7 mouse cellular contexts compared by ENCODE assay signal in the genomic region with DNA sequence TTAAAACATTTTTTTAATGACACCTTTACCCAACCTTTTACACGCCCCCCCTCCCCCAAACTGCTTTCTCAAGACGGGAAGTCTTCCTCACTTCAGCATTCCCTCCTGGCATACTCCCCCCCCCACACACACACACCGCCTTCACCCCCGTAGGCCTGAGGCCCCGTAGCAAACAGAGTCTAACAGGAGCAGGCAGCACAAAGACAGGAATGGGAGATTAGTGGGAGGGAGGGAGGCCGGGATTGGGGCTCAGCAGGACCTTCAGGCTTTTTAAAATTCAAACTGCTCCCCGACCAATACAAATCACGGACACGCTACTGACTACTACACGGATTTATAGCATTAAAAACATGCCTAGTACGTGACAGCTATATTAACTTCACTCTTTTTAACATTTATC. TPM values are rescaled to one million over a fixed set of nuclear protein-coding genes. Genes with fewer than 3 reads are reported as not detected.
A peak's percentile ranks its signal among the peaks of the same experiment; 100 is the strongest.
DNase-seq lines count a peak whose midpoint lies in the region; ATAC-seq and TF ChIP-seq lines count a peak whose summit lies in the region.

No protein-coding gene starts in this region.

- H3K27me3 ChIP-seq in CH12.LX (replicated peaks), result no peaks in the 10 kb centered on the region
- H3K27me3 ChIP-seq in embryonic facial prominence, embryonic 13.5 days, result no peaks in the 10 kb centered on the region
- H3K27me3 ChIP-seq in hindbrain, embryonic 16.5 days (replicated peaks; ENCODE audit: control insufficient read depth, insufficient read depth, low read length), result no peaks in the 10 kb centered on the region
- H3K27me3 ChIP-seq in liver, embryonic 13.5 days, result no peaks in the 10 kb centered on the region
- H3K27me3 ChIP-seq in stomach, embryonic 16.5 days (ENCODE audit: control insufficient read depth, insufficient read depth, low read length), result no peaks in the 10 kb centered on the region

- in situ Hi-C loops in CH12.LX (cut with MboI; ENCODE audit: low pct_ligation_motif_present, low pct_unique_long_range_greater_than_20kb, low sequenced_read_pairs), result loop anchor here (10.0 kb wide), 3 partner anchors 57 to 173 kb away; no protein-coding TSS in a partner anchor

- H3K4me2 ChIP-seq in CH12.LX (ENCODE audit: insufficient read depth, low read depth, poor library complexity, severe bottlenecking), result peak overlapping the region; percentile 83
- H3K4me2 ChIP-seq in embryonic facial prominence, embryonic 13.5 days, result peak overlapping the region; percentile 88
- peak overlapping the region; percentile 80 for H3K4me2 ChIP-seq in hindbrain, embryonic 16.5 days (ENCODE audit: low read length)
- H3K4me2 ChIP-seq in liver, embryonic 13.5 days, result peak overlapping the region; percentile 95
- peak overlapping the region; percentile 91 for H3K4me2 ChIP-seq in stomach, embryonic 16.5 days (ENCODE audit: low read depth, low read length)

- dilution Hi-C loops in CH12.LX (cut with MboI; ENCODE audit: extremely low pct_ligation_motif_present, extremely low pct_unique_long_range_greater_than_20kb, low sequenced_read_pairs), result no loop called here

- H3K4me1 ChIP-seq in CH12.LX (ENCODE audit: control insufficient read depth in 1 of 2, insufficient read depth in 2 of 2), result peaks cover 0 to 8% of the 10 kb centered on the region in 2 experiments; a peak in 1 of 4 replicates
- H3K4me1 ChIP-seq in embryonic facial prominence, embryonic 13.5 days, result peaks cover 16% of the 10 kb centered on the region
- H3K4me1 ChIP-seq in hindbrain, embryonic 16.5 days (ENCODE audit: control insufficient read depth, insufficient read depth, low read depth, low read length), result peaks cover 13% of the 10 kb centered on the region
- peaks cover 34% of the 10 kb centered on the region for H3K4me1 ChIP-seq in liver, embryonic 13.5 days (replicated peaks)
- H3K4me1 ChIP-seq in stomach, embryonic 16.5 days (ENCODE audit: control insufficient read depth, insufficient read depth, low read length), result peaks cover 7% of the 10 kb centered on the region

- peaks cover 39% of the 10 kb centered on the region for H3K79me2 ChIP-seq in CH12.LX (replicated peaks; ENCODE audit: control insufficient read depth, extremely low read depth, insufficient read depth, poor library complexity, severe bottlenecking)

- DNase-seq in 3T3-L1 (ENCODE audit: low read depth, low spot score), result peak; percentile 55
- DNase-seq in CH12.LX (ENCODE audit: extremely low read depth), result no peak
- peak; percentile 28 for DNase-seq in liver, embryonic 13.5 days
- no peak for DNase-seq in T-cell, adult 2 months (ENCODE audit: low spot score)

- no peaks in the 10 kb centered on the region for H3K36me3 ChIP-seq in CH12.LX (replicated peaks in 1 of 2; ENCODE audit: control insufficient read depth in 1 of 2, insufficient read depth in 1 of 2, low read length in 1 of 2)
- H3K36me3 ChIP-seq in embryonic facial prominence, embryonic 13.5 days, result no peaks in the 10 kb centered on the region
- H3K36me3 ChIP-seq in hindbrain, embryonic 16.5 days (ENCODE audit: control insufficient read depth, insufficient read depth, low read length), result no peaks in the 10 kb centered on the region
- H3K36me3 ChIP-seq in liver, embryonic 13.5 days, result no peaks in the 10 kb centered on the region
- H3K36me3 ChIP-seq in stomach, embryonic 16.5 days (ENCODE audit: control insufficient read depth, insufficient read depth, low read length), result no peaks in the 10 kb centered on the region

- H3K27ac ChIP-seq in CH12.LX (ENCODE audit: insufficient read depth, low read depth), result no peak overlapping the region
- peak overlapping the region; percentile 100; the same call in 1 of the 2 replicates for H3K27ac ChIP-seq in embryonic facial prominence, embryonic 13.5 days
- no peak overlapping the region for H3K27ac ChIP-seq in hindbrain, embryonic 16.5 days (ENCODE audit: low read depth, low read length)
- H3K27ac ChIP-seq in liver, embryonic 13.5 days, result peak overlapping the region; percentile 99
- peak overlapping the region; percentile 72 for H3K27ac ChIP-seq in stomach, embryonic 16.5 days (ENCODE audit: low read length)

- peak overlapping the region; percentile 58 to 79 (median 73) for H3K4me3 ChIP-seq in CH12.LX (replicated peaks in 1 of 3; ENCODE audit: low read depth in 2 of 3, low read length in 2 of 3, poor library complexity in 1 of 3)
- H3K4me3 ChIP-seq in embryonic facial prominence, embryonic 13.5 days, result peak overlapping the region; percentile 94
- peak overlapping the region; percentile 97 for H3K4me3 ChIP-seq in hindbrain, embryonic 16.5 days (ENCODE audit: low read length)
- H3K4me3 ChIP-seq in liver, embryonic 13.5 days (replicated peaks), result peak overlapping the region; percentile 97
- H3K4me3 ChIP-seq in stomach, embryonic 16.5 days (replicated peaks; ENCODE audit: low read length), result peak overlapping the region; percentile 80

- no peaks in the 10 kb centered on the region for H3K9me3 ChIP-seq in CH12.LX (replicated peaks; ENCODE audit: low read length)
- H3K9me3 ChIP-seq in embryonic facial prominence, embryonic 13.5 days, result no peaks in the 10 kb centered on the region
- no peaks in the 10 kb centered on the region for H3K9me3 ChIP-seq in hindbrain, embryonic 16.5 days (ENCODE audit: control insufficient read depth, low read length)
- H3K9me3 ChIP-seq in liver, embryonic 13.5 days (replicated peaks), result no peaks in the 10 kb centered on the region
- H3K9me3 ChIP-seq in stomach, embryonic 16.5 days (replicated peaks; ENCODE audit: control insufficient read depth, low read length), result no peaks in the 10 kb centered on the region

- no peak for TF ChIP-seq POLR2A in CH12.LX (IDR thresholded peaks at IDR 0.05; ENCODE audit: low read depth, low read length)

- ATAC-seq in embryonic facial prominence, embryonic 13.5 days (ENCODE audit: insufficient number of reproducible peaks, insufficient read depth, low FRiP score, low TSS enrichment, low read depth), result no peak
- ATAC-seq in hindbrain, embryonic 16.5 days, result no peak
- no peak for ATAC-seq in liver, embryonic 13.5 days (ENCODE audit: low read depth)
- no peak for ATAC-seq in stomach, embryonic 16.5 days (ENCODE audit: insufficient read depth, low FRiP score)

- TF ChIP-seq CTCF in CH12.LX (conservative IDR thresholded peaks at IDR 0.05 in 1 of 2, IDR thresholded peaks at IDR 0.05 in 1 of 2; ENCODE audit: low read depth in 2 of 2, low read length in 2 of 2), result no peak

- 1% methylated on average over 11 of the region's 11 CpGs for WGBS in embryonic facial prominence, embryonic 13.5 days
- 3% methylated on average over 11 of the region's 11 CpGs for WGBS in hindbrain, embryonic 16.5 days
- 7% methylated on average over 11 of the region's 11 CpGs for WGBS in liver, embryonic 13.5 days (ENCODE audit: insufficient replicate concordance)
- WGBS in stomach, embryonic 16.5 days, result 1% methylated on average over 11 of the region's 11 CpGs

- peak overlapping the region; percentile 97 for H3K9ac ChIP-seq in CH12.LX (ENCODE audit: insufficient read depth, low read depth)
- H3K9ac ChIP-seq in embryonic facial prominence, embryonic 13.5 days, result peak overlapping the region; percentile 99
- H3K9ac ChIP-seq in hindbrain, embryonic 16.5 days (ENCODE audit: low read depth, low read length), result peak overlapping the region; percentile 49; the same call in 1 of the 2 replicates
- H3K9ac ChIP-seq in liver, embryonic 13.5 days, result peak overlapping the region; percentile 99
- peak overlapping the region; percentile 76 for H3K9ac ChIP-seq in stomach, embryonic 16.5 days (ENCODE audit: low read length)

- no peak for TF ChIP-seq RAD21 in CH12.LX (IDR thresholded peaks at IDR 0.05; ENCODE audit: low read depth, low read length)

- TF ChIP-seq EP300 in CH12.LX (IDR thresholded peaks at IDR 0.05; ENCODE audit: low read length), result no peak

TF ChIP-seq in CH12.LX, 34 proteins besides CTCF, POLR2A, EP300 and RAD21:
- TF ChIP-seq MAX (IDR thresholded peaks at IDR 0.05; ENCODE audit: low read length) (no peak), USF2 (conservative IDR thresholded peaks at IDR 0.05; ENCODE audit: low read depth, low read length) (no peak), MAFK (IDR thresholded peaks at IDR 0.05; ENCODE audit: insufficient replicate concordance, low read length) (no peak), BHLHE40 (IDR thresholded peaks at IDR 0.05; ENCODE audit: low read depth, low read length) (no peak), UBTF (IDR thresholded peaks at IDR 0.05; ENCODE audit: low read depth, low read length) (no peak), CHD1 (IDR thresholded peaks at IDR 0.05; ENCODE audit: low read depth, low read length) (no peak), JUND (conservative IDR thresholded peaks at IDR 0.05; ENCODE audit: low read depth, low read length) (no peak), MXI1 (IDR thresholded peaks at IDR 0.05; ENCODE audit: low read depth, low read length) (no peak)

RNA-seq across cellular contexts. Expression of a gene that starts 2.1 kb away (rescaled TPM):
- total RNA-seq in CH12.LX (2012; rRNA removed), result 18.7 and 19.8 TPM in 2 replicates
- total RNA-seq in CH12.LX (2014; rRNA removed), result 16.2 and 16.3 TPM in 2 replicates
- polyA plus RNA-seq in CH12.LX (2012; ENCODE audit: insufficient read length, low read depth), result 26.6 and 30.8 TPM in 2 replicates
- 22.3 TPM in 2 replicates for polyA plus RNA-seq in embryonic facial prominence, embryonic 13.5 days (2015; fragmentation: Nextera tagmentation; extraction: Ambion mirVana)
- 12.1 and 13.3 TPM in 2 replicates for polyA plus RNA-seq in hindbrain, embryonic 16.5 days (2015; fragmentation: Nextera tagmentation; extraction: Ambion mirVana)
- 6.7 and 7.4 TPM in 2 replicates for polyA plus RNA-seq in liver, embryonic 13.5 days (2015; fragmentation: Nextera tagmentation; extraction: Ambion mirVana)
- polyA plus RNA-seq in stomach, embryonic 16.5 days (2015; fragmentation: Nextera tagmentation; extraction: Ambion mirVana), result 14.4 and 15.7 TPM in 2 replicates

Comparison
In these comparisons a context has a peak if more than half of its experiments do, and no peak if none do; other contexts are left out.
1. DNase-seq: peak in 3T3-L1 (single experiment) and liver, embryonic 13.5 days (single experiment); none in CH12.LX (single experiment) and T-cell, adult 2 months (single experiment).
2. H3K27ac ChIP-seq: peak in embryonic facial prominence, embryonic 13.5 days (single experiment), liver, embryonic 13.5 days (single experiment) and stomach, embryonic 16.5 days (single experiment); none in CH12.LX (single experiment) and hindbrain, embryonic 16.5 days (single experiment).
3. H3K9ac ChIP-seq: peak in every context shown above with its lines; median percentile 99 in embryonic facial prominence, embryonic 13.5 days; 99 in liver, embryonic 13.5 days; 97 in CH12.LX; 76 in stomach, embryonic 16.5 days; 49 in hindbrain, embryonic 16.5 days.
4. Peak in every context shown above with its lines, with median percentiles within 50 percentile points of each other: H3K4me2 ChIP-seq and H3K4me3 ChIP-seq.